Mouse (Mus musculus) T-cell, adult 66 days (primary cell): Measurements from ENCODE around the gene Nup210. TPM values are rescaled to one million over a fixed set of nuclear protein-coding genes. Genes with fewer than 3 reads are reported as not detected.

Experiments used
- total RNA-seq, 2 experiments: library from RNA; stranded (reverse); gene quantifications; 3 replicates in 1 of 2; 4 replicates in 1 of 2; pipeline ENCODE4 v1.2.4; 2023

The Nup210 gene
- 100 to 1,000 TPM; 276 to 293 TPM for total RNA-seq

DNA sequence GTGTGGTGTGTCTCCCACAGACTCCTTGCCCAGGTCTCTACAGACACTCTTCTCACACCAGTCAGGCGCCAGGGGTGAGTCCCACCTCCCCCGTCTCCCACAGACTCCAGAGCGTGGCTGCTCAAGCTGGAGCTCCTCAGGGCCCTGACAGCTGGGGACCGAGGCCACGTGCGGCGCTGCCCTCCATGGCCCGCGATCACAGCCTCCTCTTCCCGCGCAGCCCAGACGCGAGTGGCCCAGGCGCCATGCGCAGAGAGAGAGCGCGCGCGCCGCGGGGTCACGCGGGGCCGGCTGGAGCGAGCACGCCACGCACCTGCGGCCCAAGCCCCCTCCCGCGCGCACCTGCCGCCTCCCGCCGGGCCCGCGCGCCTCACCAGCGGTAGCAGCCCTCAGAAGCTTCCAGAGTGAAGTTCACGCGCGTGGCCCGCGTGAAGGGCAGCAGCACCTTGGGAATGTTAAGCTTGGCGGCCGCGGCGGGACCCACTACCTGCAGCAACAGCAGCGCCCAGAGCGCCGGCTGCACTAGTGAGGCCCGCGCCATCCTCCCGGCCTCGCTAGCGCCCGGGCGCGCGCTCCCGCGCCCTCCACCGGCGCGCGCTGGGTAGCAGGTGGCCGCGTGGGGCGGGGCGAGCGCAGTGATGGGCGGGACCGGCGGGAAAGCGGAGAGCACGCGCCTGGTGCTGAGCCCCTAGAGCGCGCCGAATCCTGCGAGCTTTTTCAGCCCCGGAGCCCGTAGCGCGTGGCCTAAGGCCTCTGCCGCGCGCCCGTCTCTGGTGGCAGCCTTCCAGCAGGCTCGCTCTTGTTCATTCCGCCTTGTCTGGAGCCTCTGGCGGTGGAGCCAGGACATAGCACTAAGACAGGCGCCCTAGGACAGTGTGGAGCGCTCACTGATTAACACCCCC is at the start of gene Nup210:
Gene Nup210 (minus strand): TSS at position 586 of the 902 bp plus-strand sequence.

DNA sequence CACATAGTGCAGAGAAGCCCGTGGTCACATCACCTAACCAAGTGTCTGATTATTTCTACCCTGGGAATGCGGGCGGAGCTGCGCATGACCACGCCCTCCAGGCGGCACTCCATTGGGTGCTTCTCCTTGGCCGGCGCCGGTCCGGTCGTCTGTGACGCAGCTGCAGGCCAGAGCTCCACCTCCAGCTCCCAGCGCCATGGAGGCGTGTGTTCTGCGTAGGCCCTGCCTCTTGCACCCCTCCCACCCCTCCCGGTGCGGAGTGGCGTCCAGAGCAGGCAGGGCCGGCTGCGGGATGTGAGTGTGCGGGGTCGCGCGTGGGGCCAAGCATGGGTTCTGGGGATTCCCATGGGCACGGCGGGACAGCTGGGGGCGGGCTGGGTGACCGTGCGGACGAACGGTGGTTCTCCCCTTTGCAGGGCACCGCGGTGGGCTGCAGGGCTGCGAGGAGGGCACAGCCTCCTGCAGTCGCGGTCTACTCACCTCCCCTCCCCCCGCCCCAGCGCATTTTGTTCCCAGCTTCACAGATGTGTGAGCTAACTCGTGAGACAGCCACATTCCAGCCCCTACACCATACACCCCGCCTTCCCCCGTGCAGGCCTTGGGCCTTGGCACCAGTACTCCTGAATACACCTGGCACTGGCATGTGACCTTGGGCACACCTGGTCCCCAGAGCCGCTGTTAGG is 40.1 kb upstream of the Nup210 start, which contains the start of gene Hdac11:
Gene Hdac11 (plus strand): TSS at position 112 of the 683 bp plus-strand sequence.

DNA sequence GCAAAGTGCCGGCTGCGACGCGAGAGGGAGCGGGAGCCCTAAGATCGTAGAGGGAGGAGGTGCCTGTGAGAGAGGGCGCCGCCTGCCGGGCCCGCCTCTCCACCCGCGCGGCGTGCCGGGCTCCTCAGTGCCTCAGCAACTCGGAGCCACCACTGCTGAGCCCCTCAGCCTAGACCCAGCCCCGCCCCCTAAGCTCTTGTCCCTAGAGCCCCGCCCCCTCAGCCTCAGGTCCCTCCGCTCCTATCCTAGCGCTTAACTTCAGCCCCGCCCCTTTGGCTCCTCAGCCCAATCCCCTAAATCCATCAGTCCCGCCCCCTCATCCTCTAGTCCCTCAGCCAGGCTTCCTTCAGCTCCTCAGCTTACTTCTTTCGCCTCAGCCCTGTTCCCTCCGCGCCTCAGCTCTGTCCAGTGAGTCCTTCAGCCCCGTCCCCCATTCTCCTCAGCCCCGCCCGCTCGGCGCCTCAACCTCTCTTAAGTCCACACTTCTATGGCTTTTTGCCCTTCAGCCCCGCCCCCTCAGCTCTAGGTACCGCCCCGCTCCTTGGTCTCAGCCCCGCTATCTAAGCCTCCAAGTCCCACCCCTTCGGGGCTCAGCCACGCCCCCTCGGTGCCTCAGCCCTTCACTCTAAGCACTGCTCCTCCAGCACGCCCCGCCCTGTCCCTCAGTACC is 127.8 kb downstream of the Nup210 start, which contains the start of gene Iqsec1:
Gene Iqsec1 (minus strand): TSS at position 38 of the 670 bp plus-strand sequence.

Other genes starting within 250 kb of the Nup210 start
- 100 to 1,000 TPM; 161 to 165 TPM for gene Iqsec1, start 128.1 kb downstream of the Nup210 start, total RNA-seq
- 1 to 10 TPM; 1.8 to 2.4 TPM for gene Hdac11, start 39.8 kb upstream of the Nup210 start, total RNA-seq
- gene Fbln2, start 95.6 kb upstream of the Nup210 start, total RNA-seq, result not detected